Mouse (Mus musculus) lung, postnatal 0 days (tissue): ENCODE results near the gene Med19. TPM values are rescaled to one million over a fixed set of nuclear protein-coding genes. Genes with fewer than 3 reads are reported as not detected.
"Not testable (repeated sequence)": the region's sequence is repeated elsewhere in the genome, so short reads cannot be mapped to it uniquely, and the experiment has no call there.

ENCODE experiments used
- ATAC-seq: fragments of 200-750 bp; cut with Nextera tagmentation; 2 replicates; pipeline ENCODE4 v1.8.0; 2017; ENCODE audit warnings: moderate library complexity
- DNase-seq: peaks from one replicate; pipeline ENCODE4 v3.0.0-alpha.2; 2016; ENCODE audit warnings: low spot score
- H3K27ac ChIP-seq: fragments of 300-500 bp; sonication (generic); 2 replicates; pipeline ENCODE4 v1.5.1; 2014; ENCODE audit warnings: antibody characterized with exemption, mild to moderate bottlenecking, low read length, mixed read lengths
- H3K27me3 ChIP-seq: fragments of 300-500 bp; sonication (generic); replicated peaks from 2 replicates; pipeline ENCODE4 v1.6.1; 2014; ENCODE audit warnings: low read length, mixed read lengths; ENCODE audit not compliant: insufficient read depth
- H3K36me3 ChIP-seq: fragments of 300-500 bp; sonication (generic); 2 replicates; pipeline ENCODE4 v1.6.1; 2014; ENCODE audit warnings: low read length, mixed read lengths; ENCODE audit not compliant: insufficient read depth
- H3K4me1 ChIP-seq: fragments of 300-500 bp; sonication (generic); 2 replicates; pipeline ENCODE4 v1.6.1; 2014; ENCODE audit warnings: antibody characterized with exemption, low read depth, low read length, mixed read lengths; ENCODE audit not compliant: insufficient read depth
- H3K4me2 ChIP-seq: fragments of 300-500 bp; sonication (generic); replicated peaks from 2 replicates; pipeline ENCODE4 v1.6.1; 2014; ENCODE audit warnings: low read depth, mild to moderate bottlenecking, low read length, moderate library complexity, mixed read lengths
- H3K4me3 ChIP-seq: fragments of 300-500 bp; sonication (generic); 2 replicates; pipeline ENCODE4 v1.5.1; 2014; ENCODE audit warnings: low read depth, low read length
- H3K9ac ChIP-seq: fragments of 300-500 bp; sonication (generic); replicated peaks from 2 replicates; pipeline ENCODE4 v1.6.1; 2014; ENCODE audit warnings: low read depth, mild to moderate bottlenecking
- H3K9me3 ChIP-seq: fragments of 300-500 bp; sonication (generic); 2 replicates; pipeline ENCODE4 v1.6.1; 2016; ENCODE audit warnings: low read length, mixed read lengths
- CTCF ChIP-seq: IDR thresholded peaks from 2 replicates; pipeline ENCODE4 v1.5.1; 2016; ENCODE audit warnings: antibody characterized with exemption, mild to moderate bottlenecking
- EP300 ChIP-seq: IDR thresholded peaks from 2 replicates; pipeline ENCODE4 v1.6.1; 2016; ENCODE audit warnings: antibody characterized with exemption, mild to moderate bottlenecking, control low read depth
- WGBS: fragments of 180-500 bp; shearing (Covaris S2); extraction: QIAGEN DNeasy Blood & Tissue Kit; methylation state at CpG from one replicate; pipeline ENCODE4 v1.1.7; 2014; 5-methylcytosine and 5-hydroxymethylcytosine counted together
- polyA plus RNA-seq: library from polyadenylated mRNA; unstranded; fragments of >200 nt; fragmentation: Nextera tagmentation; extraction: Ambion mirVana; gene quantifications from 2 replicates; pipeline ENCODE4 v1.2.1, GENCODE M21; 2015

The Med19 gene
- polyA plus RNA-seq, 1 experiment from 2014 or later = 21.0 TPM

- Histone ChIP-seq H3K4me2 (no peak overlapping the region), H3K27me3 (no peaks in the 10 kb centered on the region), H3K36me3 (peaks cover 10% of the 10 kb centered on the region; the same call in 1 of the 2 replicates), H3K4me3 (no peak overlapping the region), H3K9me3 (no peaks in the 10 kb centered on the region), H3K27ac (no peak overlapping the region), H3K9ac (no peak overlapping the region), H3K4me1 (peaks cover under 1% of the 10 kb centered on the region; the same call in 1 of the 2 replicates)
- ATAC-seq (no peak), DNase-seq (no peak)
- no peak for TF ChIP-seq EP300
- TF ChIP-seq CTCF = no peak
- WGBS = 74% methylated on average over 3 of the region's 3 CpGs
These were observed 43.0 kb downstream of the Med19 start for GRCm38 (mm10) chr2:84721182-84721581.

- Histone ChIP-seq H3K36me3 (peaks cover 10% of the 10 kb centered on the region; the same call in 1 of the 2 replicates), H3K4me2 (no peak overlapping the region), H3K9ac (no peak overlapping the region), H3K27ac (no peak overlapping the region), H3K4me3 (no peak overlapping the region), H3K9me3 (no peaks in the 10 kb centered on the region), H3K27me3 (no peaks in the 10 kb centered on the region), H3K4me1 (peaks cover 6% of the 10 kb centered on the region; the same call in 1 of the 2 replicates)
- ATAC-seq (no peak), DNase-seq (no peak)
- TF ChIP-seq EP300 = no peak
- no peak for TF ChIP-seq CTCF
- WGBS = 91% methylated on average over 14 of the region's 14 CpGs
These were observed 45.7 kb downstream of the Med19 start for GRCm38 (mm10) chr2:84723856-84724255.

GRCm38 (mm10) chr2:84725770-84726169 lies 47.6 kb downstream of the Med19 start:
- Histone ChIP-seq H3K4me3 (0 out of 2 replicates have a peak overlapping the region, but pooled peaks have one; percentile 52), H3K9me3 (no peaks in the 10 kb centered on the region), H3K27ac (no peak overlapping the region), H3K9ac (no peak overlapping the region), H3K4me2 (no peak overlapping the region), H3K4me1 (peaks cover 6% of the 10 kb centered on the region; the same call in 1 of the 2 replicates), H3K27me3 (no peaks in the 10 kb centered on the region), H3K36me3 (peaks cover 10% of the 10 kb centered on the region; the same call in 1 of the 2 replicates)
- 91% methylated on average over 10 of the region's 10 CpGs for WGBS
- ATAC-seq = no peak
- no peak for TF ChIP-seq EP300
- no peak for TF ChIP-seq CTCF
- no peak for DNase-seq

- Histone ChIP-seq H3K9me3 (no peaks in the 10 kb centered on the region), H3K9ac (peak overlapping the region; percentile 62), H3K4me2 (peak overlapping the region; percentile 72), H3K27me3 (no peaks in the 10 kb centered on the region), H3K4me3 (peak overlapping the region; percentile 52), H3K27ac (peak overlapping the region; percentile 85; the same call in 1 of the 2 replicates), H3K4me1 (peaks cover 6% of the 10 kb centered on the region; the same call in 1 of the 2 replicates), H3K36me3 (peaks cover 10% of the 10 kb centered on the region; the same call in 1 of the 2 replicates)
- DNase-seq (no peak), ATAC-seq (no peak)
- no peak for TF ChIP-seq EP300
- TF ChIP-seq CTCF = no peak
- WGBS = 3% methylated on average over 9 of the region's 9 CpGs
These were observed 48.5 kb downstream of the Med19 start for GRCm38 (mm10) chr2:84726716-84727115.

- H3K27me3 ChIP-seq = no peaks in the 10 kb centered on the region
- TF ChIP-seq CTCF = 0 out of 2 replicates have a peak, but pooled peaks have one; percentile 17
- TF ChIP-seq EP300 = no peak
- H3K4me2 ChIP-seq = peak within 1 kb of the TSS; percentile 72
- DNase-seq (peak; percentile 99), ATAC-seq (peak; percentile 99)
- peaks cover 10% of the 10 kb centered on the region; the same call in 1 of the 2 replicates for H3K36me3 ChIP-seq
- H3K4me1 ChIP-seq = peaks cover 6% of the 10 kb centered on the region; the same call in 1 of the 2 replicates
- H3K9me3 ChIP-seq = no peaks in the 10 kb centered on the region
- H3K9ac ChIP-seq = peak within 1 kb of the TSS; percentile 62
- H3K4me3 ChIP-seq = peak within 1 kb of the TSS; percentile 52
- under 1% methylated on average over 39 of the region's 39 CpGs for WGBS
- peak within 1 kb of the TSS; percentile 85 for H3K27ac ChIP-seq
These were observed 49.1 kb downstream of the Med19 start, which contains the start of gene Clp1 for GRCm38 (mm10) chr2:84727172-84727858. Clp1 (minus strand) TSS chr2:84727350.

- not testable (repeated sequence) for H3K9ac ChIP-seq, H3K4me1 ChIP-seq, H3K9me3 ChIP-seq, DNase-seq, H3K4me3 ChIP-seq, H3K4me2 ChIP-seq, ATAC-seq, H3K27me3 ChIP-seq, H3K27ac ChIP-seq
- WGBS = 79% methylated on average over 5 of the region's 5 CpGs
- H3K36me3 ChIP-seq = peaks cover 10% of the 10 kb centered on the region; the same call in 1 of the 2 replicates
These were observed 50.0 kb downstream of the Med19 start for GRCm38 (mm10) chr2:84728191-84728590.
